Mouse (Mus musculus): ENCODE measurements at regions not wholly inside any gene's neighbourhood (a gene's known extent, or its start where the extent isn't known, plus 50 kb on each side); places are given as distances from the start of the nearest gene placed in this dataset.
"Not testable (repeated sequence)": the region's sequence is repeated elsewhere in the genome, so short reads cannot be mapped to it uniquely, and the experiment has no call there.

GRCm38 (mm10) chr15:60333573-60334306, 317.3 kb upstream of the 4933412E24Rik start:
- no peak for DNase-seq

GRCm38 (mm10) chr15:60317577-60317976, 301.2 kb upstream of the 4933412E24Rik start:
- no peak for DNase-seq

- DNase-seq: no peak
These were observed 298.8 kb upstream of the 4933412E24Rik start for GRCm38 (mm10) chr15:60315210-60315609.

- no peak for DNase-seq
These were observed 293.5 kb upstream of the 4933412E24Rik start for GRCm38 (mm10) chr15:60309909-60310308.

GRCm38 (mm10) chr15:60308968-60309367, 292.6 kb upstream of the 4933412E24Rik start:
- no peak for DNase-seq

- no peak for DNase-seq
These were observed 291.7 kb upstream of the 4933412E24Rik start for GRCm38 (mm10) chr15:60308126-60308525.

- DNase-seq: no peak
These were observed 287.1 kb upstream of the 4933412E24Rik start for GRCm38 (mm10) chr15:60303501-60303900.

- DNase-seq: no peak
These were observed 285.5 kb upstream of the 4933412E24Rik start for GRCm38 (mm10) chr15:60301939-60302338.

GRCm38 (mm10) chr15:60285321-60285720, 268.9 kb upstream of the 4933412E24Rik start:
- no peak for DNase-seq

GRCm38 (mm10) chr15:60280378-60280777, 264.0 kb upstream of the 4933412E24Rik start:
- DNase-seq: no peak

- not testable (repeated sequence) for DNase-seq
These were observed 237.2 kb upstream of the 4933412E24Rik start for GRCm38 (mm10) chr15:60253661-60254060.

- DNase-seq: no peak
These were observed 210.0 kb upstream of the 4933412E24Rik start for GRCm38 (mm10) chr15:60226335-60226938.

- DNase-seq: no peak
These were observed 178.7 kb upstream of the 4933412E24Rik start for GRCm38 (mm10) chr15:60195070-60195469.

- no peak for DNase-seq
These were observed 176.7 kb upstream of the 4933412E24Rik start for GRCm38 (mm10) chr15:60193157-60193556.

GRCm38 (mm10) chr15:60187002-60187715, 170.7 kb upstream of the 4933412E24Rik start:
- DNase-seq: no peak

GRCm38 (mm10) chr15:60141554-60142070, 125.2 kb upstream of the 4933412E24Rik start:
- DNase-seq: peak; percentile 16 to 68

GRCm38 (mm10) chr15:60136671-60137070, 120.3 kb upstream of the 4933412E24Rik start:
- DNase-seq: no peak

GRCm38 (mm10) chr15:60134515-60134914, 118.1 kb upstream of the 4933412E24Rik start:
- no peak for DNase-seq

GRCm38 (mm10) chr15:60132701-60133100, 116.3 kb upstream of the 4933412E24Rik start:
- no peak for DNase-seq

- no peak for DNase-seq
These were observed 108.0 kb upstream of the 4933412E24Rik start for GRCm38 (mm10) chr15:60124461-60124860.

- DNase-seq: no peak
These were observed 103.5 kb upstream of the 4933412E24Rik start for GRCm38 (mm10) chr15:60119926-60120325.

- DNase-seq: no peak
These were observed 95.5 kb upstream of the 4933412E24Rik start for GRCm38 (mm10) chr15:60111885-60112284.

- DNase-seq: no peak
These were observed 94.6 kb upstream of the 4933412E24Rik start for GRCm38 (mm10) chr15:60111046-60111445.
